Mouse (Mus musculus) G1E (cell line): ENCODE results near the gene Qsox1.

Experiments used
- CTCF ChIP-seq: IDR thresholded peaks from 2 replicates; pipeline ENCODE4 v1.5.1; 2012; ENCODE audit warnings: low read depth, low read length, inconsistent platforms, mixed read lengths
- GATA1 ChIP-seq: IDR thresholded peaks from 2 replicates; pipeline ENCODE4 v1.6.1; 2012; ENCODE audit warnings: borderline replicate concordance, low read length, inconsistent platforms, mixed read lengths
- GATA2 ChIP-seq: IDR thresholded peaks from 2 replicates; pipeline ENCODE4 v1.6.1; 2012; ENCODE audit warnings: low read depth, low read length, inconsistent platforms, borderline replicate concordance
- POLR2AphosphoS5 ChIP-seq: IDR thresholded peaks from 2 replicates; pipeline ENCODE4 v1.6.1; 2012; ENCODE audit warnings: low read depth, low read length, inconsistent platforms; ENCODE audit not compliant: insufficient replicate concordance
- TAL1 ChIP-seq: conservative IDR thresholded peaks from 2 replicates; pipeline ENCODE4 v1.6.1; 2012; ENCODE audit warnings: low read depth, low read length, inconsistent platforms, mixed read lengths

GRCm38 (mm10) chr1:155798000-155798399 is 14.7 kb downstream of the Qsox1 start:
- TF ChIP-seq CTCF (no peak), POLR2AphosphoS5 (no peak), GATA1 (no peak), TAL1 (no peak), GATA2 (no peak)
